Mouse (Mus musculus): ENCODE measurements around the gene Sdccag8. TPM values are rescaled to one million over a fixed set of nuclear protein-coding genes. Genes with fewer than 3 reads are reported as not detected.

The Sdccag8 gene
- polyA plus RNA-seq, 1 experiment from 2014 or later = 5.2 TPM

- Histone ChIP-seq H3K27ac (ENCODE audit: low read length) (no peak overlapping the region), H3K9ac (ENCODE audit: low read depth, low read length) (no peak overlapping the region), H3K4me3 (ENCODE audit: low read depth, low read length) (no peak overlapping the region), H3K36me3 (ENCODE audit: control insufficient read depth, insufficient read depth) (no peaks in the 10 kb centered on the region), H3K9me3 (replicated peaks; ENCODE audit: control insufficient read depth, low read length) (no peaks in the 10 kb centered on the region), H3K4me1 (ENCODE audit: control insufficient read depth, low read depth, low read length) (no peaks in the 10 kb centered on the region), H3K27me3 (ENCODE audit: control insufficient read depth, insufficient read depth, low read depth, low read length) (no peaks in the 10 kb centered on the region), H3K4me2 (ENCODE audit: low read depth, low read length) (no peak overlapping the region)
- WGBS (ENCODE audit: insufficient replicate concordance) = 67% methylated on average over 5 of the region's 5 CpGs
- no peak for ATAC-seq (ENCODE audit: low read depth)
These were observed 111.5 kb downstream of the Sdccag8 start for GRCm38 (mm10) chr1:176926009-176926408.

GRCm38 (mm10) chr1:176927312-176927711 is 112.9 kb downstream of the Sdccag8 start:
- Histone ChIP-seq H3K27me3 (ENCODE audit: control insufficient read depth, insufficient read depth, low read depth, low read length) (no peaks in the 10 kb centered on the region), H3K4me1 (ENCODE audit: control insufficient read depth, low read depth, low read length) (no peaks in the 10 kb centered on the region), H3K9me3 (replicated peaks; ENCODE audit: control insufficient read depth, low read length) (no peaks in the 10 kb centered on the region), H3K4me3 (ENCODE audit: low read depth, low read length) (no peak overlapping the region), H3K27ac (ENCODE audit: low read length) (no peak overlapping the region), H3K9ac (ENCODE audit: low read depth, low read length) (no peak overlapping the region), H3K36me3 (ENCODE audit: control insufficient read depth, insufficient read depth) (no peaks in the 10 kb centered on the region), H3K4me2 (ENCODE audit: low read depth, low read length) (no peak overlapping the region)
- 77% methylated on average over 9 of the region's 9 CpGs for WGBS (ENCODE audit: insufficient replicate concordance)
- ATAC-seq (ENCODE audit: low read depth) = no peak

- Histone ChIP-seq H3K27ac (ENCODE audit: low read length) (no peak overlapping the region), H3K27me3 (ENCODE audit: control insufficient read depth, insufficient read depth, low read depth, low read length) (no peaks in the 10 kb centered on the region), H3K9ac (ENCODE audit: low read depth, low read length) (no peak overlapping the region), H3K9me3 (replicated peaks; ENCODE audit: control insufficient read depth, low read length) (no peaks in the 10 kb centered on the region), H3K4me1 (ENCODE audit: control insufficient read depth, low read depth, low read length) (no peaks in the 10 kb centered on the region), H3K36me3 (ENCODE audit: control insufficient read depth, insufficient read depth) (no peaks in the 10 kb centered on the region), H3K4me2 (ENCODE audit: low read depth, low read length) (no peak overlapping the region), H3K4me3 (ENCODE audit: low read depth, low read length) (no peak overlapping the region)
- 65% methylated on average over 8 of the region's 8 CpGs for WGBS (ENCODE audit: insufficient replicate concordance)
- ATAC-seq (ENCODE audit: low read depth) = peak; percentile 37; the same call in 1 of the 2 replicates
These were observed 115.2 kb downstream of the Sdccag8 start for GRCm38 (mm10) chr1:176929710-176930109.

- H3K4me1 ChIP-seq (ENCODE audit: control insufficient read depth, low read depth, low read length) = no peaks in the 10 kb centered on the region
- no peak overlapping the region for H3K4me2 ChIP-seq (ENCODE audit: low read depth, low read length)
- WGBS (ENCODE audit: insufficient replicate concordance) = 65% methylated on average over 2 of the region's 2 CpGs
- no peak overlapping the region for H3K4me3 ChIP-seq (ENCODE audit: low read depth, low read length)
- no peak overlapping the region for H3K27ac ChIP-seq (ENCODE audit: low read length)
- H3K9me3 ChIP-seq (replicated peaks; ENCODE audit: control insufficient read depth, low read length) = no peaks in the 10 kb centered on the region
- no peaks in the 10 kb centered on the region for H3K27me3 ChIP-seq (ENCODE audit: control insufficient read depth, insufficient read depth, low read depth, low read length)
- no peak for ATAC-seq (ENCODE audit: low read depth)
- H3K9ac ChIP-seq (ENCODE audit: low read depth, low read length) = no peak overlapping the region
- no peaks in the 10 kb centered on the region for H3K36me3 ChIP-seq (ENCODE audit: control insufficient read depth, insufficient read depth)
These were observed 116.1 kb downstream of the Sdccag8 start for GRCm38 (mm10) chr1:176930574-176930973.

- Histone ChIP-seq H3K4me1 (ENCODE audit: control insufficient read depth, low read depth, low read length) (no peaks in the 10 kb centered on the region), H3K27ac (ENCODE audit: low read length) (no peak overlapping the region), H3K9me3 (replicated peaks; ENCODE audit: control insufficient read depth, low read length) (no peaks in the 10 kb centered on the region), H3K4me2 (ENCODE audit: low read depth, low read length) (no peak overlapping the region), H3K27me3 (ENCODE audit: control insufficient read depth, insufficient read depth, low read depth, low read length) (no peaks in the 10 kb centered on the region), H3K4me3 (ENCODE audit: low read depth, low read length) (no peak overlapping the region), H3K36me3 (ENCODE audit: control insufficient read depth, insufficient read depth) (no peaks in the 10 kb centered on the region), H3K9ac (ENCODE audit: low read depth, low read length) (no peak overlapping the region)
- no peak for ATAC-seq (ENCODE audit: low read depth)
- 77% methylated on average over 4 of the region's 4 CpGs for WGBS (ENCODE audit: insufficient replicate concordance)
These were observed 116.6 kb downstream of the Sdccag8 start for GRCm38 (mm10) chr1:176930981-176931500.

- H3K27me3 ChIP-seq (ENCODE audit: control insufficient read depth, insufficient read depth, low read depth, low read length) = no peaks in the 10 kb centered on the region
- no peak overlapping the region for H3K27ac ChIP-seq (ENCODE audit: low read length)
- no peak overlapping the region for H3K4me3 ChIP-seq (ENCODE audit: low read depth, low read length)
- H3K4me1 ChIP-seq (ENCODE audit: control insufficient read depth, low read depth, low read length) = no peaks in the 10 kb centered on the region
- H3K9ac ChIP-seq (ENCODE audit: low read depth, low read length) = no peak overlapping the region
- ATAC-seq (ENCODE audit: low read depth) = no peak
- no peaks in the 10 kb centered on the region for H3K9me3 ChIP-seq (replicated peaks; ENCODE audit: control insufficient read depth, low read length)
- 81% methylated on average over 10 of the region's 10 CpGs for WGBS (ENCODE audit: insufficient replicate concordance)
- no peaks in the 10 kb centered on the region for H3K36me3 ChIP-seq (ENCODE audit: control insufficient read depth, insufficient read depth)
- H3K4me2 ChIP-seq (ENCODE audit: low read depth, low read length) = no peak overlapping the region
These were observed 117.1 kb downstream of the Sdccag8 start for GRCm38 (mm10) chr1:176931511-176931910.

- no peaks in the 10 kb centered on the region for H3K4me1 ChIP-seq (ENCODE audit: control insufficient read depth, low read depth, low read length)
- 63% methylated on average over 12 of the region's 12 CpGs for WGBS (ENCODE audit: insufficient replicate concordance)
- no peak for ATAC-seq (ENCODE audit: low read depth)
- H3K9ac ChIP-seq (ENCODE audit: low read depth, low read length) = no peak overlapping the region
- no peaks in the 10 kb centered on the region for H3K9me3 ChIP-seq (replicated peaks; ENCODE audit: control insufficient read depth, low read length)
- H3K4me3 ChIP-seq (ENCODE audit: low read depth, low read length) = no peak overlapping the region
- H3K27me3 ChIP-seq (ENCODE audit: control insufficient read depth, insufficient read depth, low read depth, low read length) = no peaks in the 10 kb centered on the region
- H3K27ac ChIP-seq (ENCODE audit: low read length) = no peak overlapping the region
- H3K36me3 ChIP-seq (ENCODE audit: control insufficient read depth, insufficient read depth) = no peaks in the 10 kb centered on the region
- H3K4me2 ChIP-seq (ENCODE audit: low read depth, low read length) = no peak overlapping the region
These were observed 118.0 kb downstream of the Sdccag8 start for GRCm38 (mm10) chr1:176932320-176932950.

- 28% methylated on average over 7 of the region's 7 CpGs for WGBS (ENCODE audit: insufficient replicate concordance)
- ATAC-seq (ENCODE audit: low read depth) = no peak
- H3K4me2 ChIP-seq (ENCODE audit: low read depth, low read length) = no peak overlapping the region
These were observed 118.9 kb downstream of the Sdccag8 start for GRCm38 (mm10) chr1:176933319-176933718.

GRCm38 (mm10) chr1:176934043-176934762 is 119.7 kb downstream of the Sdccag8 start:
- 61% methylated on average over 13 of the region's 13 CpGs for WGBS (ENCODE audit: insufficient replicate concordance)
- Histone ChIP-seq H3K27ac (ENCODE audit: low read length) (no peak overlapping the region), H3K9ac (ENCODE audit: low read depth, low read length) (no peak overlapping the region), H3K9me3 (replicated peaks; ENCODE audit: control insufficient read depth, low read length) (no peaks in the 10 kb centered on the region), H3K36me3 (ENCODE audit: control insufficient read depth, insufficient read depth) (no peaks in the 10 kb centered on the region), H3K4me3 (ENCODE audit: low read depth, low read length) (no peak overlapping the region), H3K4me2 (ENCODE audit: low read depth, low read length) (no peak overlapping the region), H3K4me1 (ENCODE audit: control insufficient read depth, low read depth, low read length) (no peaks in the 10 kb centered on the region), H3K27me3 (ENCODE audit: control insufficient read depth, insufficient read depth, low read depth, low read length) (no peaks in the 10 kb centered on the region)
- no peak; the same call in 1 of the 2 replicates for ATAC-seq (ENCODE audit: low read depth)

More at GRCm38 (mm10) chr1:176933319-176933718, 118.9 kb downstream of the Sdccag8 start:
- H3K27ac ChIP-seq (ENCODE audit: low read length) = no peak overlapping the region
- no peak overlapping the region for H3K9ac ChIP-seq (ENCODE audit: low read depth, low read length)
- H3K9me3 ChIP-seq (replicated peaks; ENCODE audit: control insufficient read depth, low read length) = no peaks in the 10 kb centered on the region
- H3K27me3 ChIP-seq (ENCODE audit: control insufficient read depth, insufficient read depth, low read depth, low read length) = no peaks in the 10 kb centered on the region
- H3K36me3 ChIP-seq (ENCODE audit: control insufficient read depth, insufficient read depth) = no peaks in the 10 kb centered on the region
- no peaks in the 10 kb centered on the region for H3K4me1 ChIP-seq (ENCODE audit: control insufficient read depth, low read depth, low read length)
- no peak overlapping the region for H3K4me3 ChIP-seq (ENCODE audit: low read depth, low read length)
